Mouse (Mus musculus) hindbrain, embryonic 14.5 days (tissue): ENCODE results near the gene Mindy4. TPM values are rescaled to one million over a fixed set of nuclear protein-coding genes. Genes with fewer than 3 reads are reported as not detected.

Source experiments
- ATAC-seq: fragments of 200-750 bp; cut with Nextera tagmentation; 2 replicates; pipeline ENCODE4 v1.8.0; 2017; ENCODE audit warnings: moderate number of reproducible peaks, mild to moderate bottlenecking, moderate TSS enrichment, moderate library complexity; ENCODE audit not compliant: low FRiP score
- DNase-seq: peaks from one replicate; pipeline ENCODE4 v3.0.0-alpha.2; 2015; ENCODE audit warnings: low spot score
- H3K27ac ChIP-seq: fragments of 300-500 bp; sonication (generic); 2 replicates; pipeline ENCODE4 v1.5.1; 2014; ENCODE audit warnings: mild to moderate bottlenecking, moderate library complexity
- H3K27me3 ChIP-seq: fragments of 300-500 bp; sonication (generic); 2 replicates; pipeline ENCODE4 v1.6.1; 2014; ENCODE audit warnings: mild to moderate bottlenecking, low read length, mixed read lengths; ENCODE audit not compliant: control insufficient read depth, insufficient read depth
- H3K36me3 ChIP-seq: fragments of 300-500 bp; sonication (generic); replicated peaks from 2 replicates; pipeline ENCODE4 v1.6.1; 2014; ENCODE audit not compliant: control insufficient read depth, insufficient read depth
- H3K4me1 ChIP-seq: fragments of 300-500 bp; sonication (generic); replicated peaks from 2 replicates; pipeline ENCODE4 v1.6.1; 2014; ENCODE audit warnings: antibody characterized with exemption, low read length, mixed read lengths; ENCODE audit not compliant: control insufficient read depth, insufficient read depth
- H3K4me2 ChIP-seq: fragments of 300-500 bp; sonication (generic); replicated peaks from 2 replicates; pipeline ENCODE4 v1.6.1; 2014; ENCODE audit warnings: mild to moderate bottlenecking, moderate library complexity
- H3K4me3 ChIP-seq: fragments of 300-500 bp; sonication (generic); replicated peaks from 2 replicates; pipeline ENCODE4 v1.5.1; 2014; ENCODE audit warnings: mild to moderate bottlenecking, low read length
- H3K9ac ChIP-seq: fragments of 300-500 bp; sonication (generic); 2 replicates; pipeline ENCODE4 v1.6.1; 2014
- H3K9me3 ChIP-seq: fragments of 300-500 bp; sonication (generic); 2 replicates; pipeline ENCODE4 v1.6.1; 2016; ENCODE audit warnings: low read length; ENCODE audit not compliant: control insufficient read depth
- WGBS: fragments of 180-500 bp; shearing (Covaris S2); extraction: QIAGEN DNeasy Blood & Tissue Kit; methylation state at CpG from one replicate; pipeline ENCODE4 v1.1.7; 2014; 5-methylcytosine and 5-hydroxymethylcytosine counted together
- polyA plus RNA-seq: library from polyadenylated mRNA; unstranded; fragments of >200 nt; fragmentation: Nextera tagmentation; extraction: Ambion mirVana; gene quantifications from 2 replicates; pipeline ENCODE4 v1.2.1, GENCODE M21; 2014

Mindy4 gene
- polyA plus RNA-seq, 1 experiment from 2014 or later, result 14.2 TPM

DNA sequence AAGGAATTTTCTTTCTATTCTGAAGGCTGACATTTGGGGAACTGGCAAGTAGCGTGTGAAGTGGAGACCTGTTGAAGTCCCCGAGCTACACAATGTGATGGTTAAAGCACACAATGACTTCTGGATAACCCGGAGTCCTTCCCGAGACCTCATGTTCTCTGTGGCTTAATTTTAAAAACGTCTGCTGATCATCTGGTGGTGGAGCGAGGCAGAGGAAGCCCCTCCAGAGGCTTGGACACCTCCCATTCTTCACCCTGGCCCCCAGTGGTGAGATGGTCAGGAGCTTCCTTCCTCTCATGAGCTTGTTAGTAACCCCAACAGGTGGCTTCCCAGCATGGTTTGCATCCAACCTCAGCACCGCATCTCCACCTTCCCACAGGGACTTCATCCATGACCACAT lies 43.3 kb downstream of the Mindy4 start:
- Histone ChIP-seq H3K9me3 (no peaks in the 10 kb centered on the region), H3K4me1 (no peaks in the 10 kb centered on the region), H3K27me3 (no peaks in the 10 kb centered on the region), H3K9ac (no peak overlapping the region), H3K4me2 (no peak overlapping the region), H3K27ac (no peak overlapping the region), H3K36me3 (peaks cover 4% of the 10 kb centered on the region; the same call in 1 of the 2 replicates), H3K4me3 (no peak overlapping the region)
- no peak for ATAC-seq
- no peak for DNase-seq
- WGBS, result 93% methylated on average over 7 of the region's 7 CpGs

DNA sequence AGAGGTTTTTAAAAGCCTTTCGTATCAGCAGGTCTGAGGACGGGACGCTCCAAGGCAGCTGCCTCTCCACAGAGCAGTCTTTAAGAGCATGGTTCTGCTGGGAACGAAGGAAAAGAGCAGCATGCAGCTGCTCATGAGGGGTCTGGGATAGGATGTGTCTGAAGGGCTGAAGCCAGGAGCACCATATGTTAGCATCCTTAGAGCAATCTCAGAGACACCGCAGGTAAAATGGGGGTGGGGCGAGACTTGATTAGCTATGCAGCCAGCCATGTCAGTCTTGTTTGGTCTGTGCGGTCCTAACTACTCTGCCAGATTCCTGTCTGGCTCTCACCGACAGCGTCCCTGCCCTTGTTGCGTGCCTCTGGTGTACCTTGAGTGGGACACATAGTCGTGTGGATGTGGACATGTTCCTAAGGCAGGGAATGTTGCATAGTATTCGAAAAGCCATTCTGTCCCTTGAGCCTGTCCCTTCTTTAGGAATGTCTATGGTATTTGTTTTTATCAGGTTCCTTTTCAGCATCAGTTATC lies 43.8 kb downstream of the Mindy4 start:
- Histone ChIP-seq H3K27me3 (no peaks in the 10 kb centered on the region), H3K4me3 (no peak overlapping the region), H3K36me3 (peaks cover 4% of the 10 kb centered on the region; the same call in 1 of the 2 replicates), H3K27ac (no peak overlapping the region), H3K4me1 (no peaks in the 10 kb centered on the region), H3K4me2 (no peak overlapping the region), H3K9ac (no peak overlapping the region), H3K9me3 (no peaks in the 10 kb centered on the region)
- ATAC-seq (no peak), DNase-seq (no peak)
- 92% methylated on average over 12 of the region's 12 CpGs for WGBS

DNA sequence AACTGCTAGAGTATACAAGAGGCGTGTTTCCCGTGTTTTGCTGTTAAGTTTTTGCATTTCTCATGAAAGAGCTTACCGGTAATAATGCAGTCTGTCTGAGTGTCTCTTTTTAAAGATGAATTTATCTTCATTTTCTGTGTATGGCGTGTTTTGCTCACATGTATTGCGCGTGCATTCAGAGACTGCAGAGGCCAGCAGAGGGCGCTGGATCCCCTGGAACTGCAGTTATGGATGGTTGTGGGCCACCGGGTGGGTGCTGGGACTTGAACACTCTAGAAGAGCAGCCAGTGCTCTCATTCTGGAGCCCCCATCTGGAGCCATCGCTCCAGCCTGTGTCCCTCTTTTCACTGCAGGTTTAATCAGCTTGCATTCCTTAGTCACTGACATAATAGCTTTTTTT lies 46.1 kb downstream of the Mindy4 start:
- Histone ChIP-seq H3K4me2 (no peak overlapping the region), H3K27ac (no peak overlapping the region), H3K27me3 (no peaks in the 10 kb centered on the region), H3K9ac (no peak overlapping the region), H3K9me3 (no peaks in the 10 kb centered on the region), H3K36me3 (peaks cover 4% of the 10 kb centered on the region; the same call in 1 of the 2 replicates), H3K4me3 (no peak overlapping the region), H3K4me1 (no peaks in the 10 kb centered on the region)
- ATAC-seq, result no peak
- WGBS, result 92% methylated on average over 9 of the region's 9 CpGs
- no peak for DNase-seq

DNA sequence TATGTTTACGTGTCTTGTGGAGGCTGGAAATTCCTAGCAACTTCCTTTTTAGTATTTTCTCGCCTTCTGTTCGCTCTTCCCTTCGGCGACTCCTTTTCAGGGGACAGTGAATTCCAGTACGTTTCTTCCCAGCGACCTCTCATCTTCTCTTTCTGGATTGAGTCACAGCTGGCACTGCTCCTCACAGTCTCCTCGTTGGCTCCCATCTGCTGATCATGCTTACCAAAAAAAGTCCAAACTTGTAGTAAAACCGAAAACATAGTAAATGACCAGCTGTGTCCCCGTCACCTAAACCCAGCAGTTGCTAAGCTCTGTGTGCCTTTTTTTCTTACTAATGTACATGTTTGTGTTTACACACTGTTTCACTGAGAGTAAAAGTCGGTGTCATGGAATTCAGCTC lies 47.6 kb downstream of the Mindy4 start:
- no peak for ATAC-seq
- no peak for DNase-seq

GRCm38 (mm10) chr6:55251596-55251995 lies 48.4 kb downstream of the Mindy4 start:
- Histone ChIP-seq H3K36me3 (0 out of 2 replicates have a peak, but pooled peaks cover 3% of the 10 kb centered on the region), H3K9ac (no peak overlapping the region), H3K27ac (no peak overlapping the region), H3K4me2 (no peak overlapping the region), H3K27me3 (no peaks in the 10 kb centered on the region), H3K4me3 (no peak overlapping the region), H3K9me3 (no peaks in the 10 kb centered on the region), H3K4me1 (no peaks in the 10 kb centered on the region)
- DNase-seq (no peak), ATAC-seq (no peak)
- WGBS, result 91% methylated on average over 7 of the region's 7 CpGs

More for the DNA sequence above, 47.6 kb downstream of the Mindy4 start:
- Histone ChIP-seq H3K9me3 (no peaks in the 10 kb centered on the region), H3K4me3 (no peak overlapping the region), H3K4me2 (no peak overlapping the region), H3K27me3 (no peaks in the 10 kb centered on the region), H3K27ac (no peak overlapping the region), H3K36me3 (peaks cover 4% of the 10 kb centered on the region; the same call in 1 of the 2 replicates), H3K4me1 (no peaks in the 10 kb centered on the region), H3K9ac (no peak overlapping the region)
- WGBS, result 87% methylated on average over 11 of the region's 11 CpGs

- H3K4me3 ChIP-seq, result no peak overlapping the region
- no peaks in the 10 kb centered on the region for H3K9me3 ChIP-seq
- H3K9ac ChIP-seq, result no peak overlapping the region
- H3K4me1 ChIP-seq, result no peaks in the 10 kb centered on the region
- H3K27ac ChIP-seq, result no peak overlapping the region
- H3K4me2 ChIP-seq, result no peak overlapping the region
- H3K27me3 ChIP-seq, result no peaks in the 10 kb centered on the region
- ATAC-seq, result no peak
- no peak for DNase-seq
- H3K36me3 ChIP-seq, result no peaks in the 10 kb centered on the region
- WGBS, result 54% methylated on average over 8 of the region's 8 CpGs
Observed at GRCm38 (mm10) chr6:55252731-55253247, 49.6 kb downstream of the Mindy4 start.

DNA sequence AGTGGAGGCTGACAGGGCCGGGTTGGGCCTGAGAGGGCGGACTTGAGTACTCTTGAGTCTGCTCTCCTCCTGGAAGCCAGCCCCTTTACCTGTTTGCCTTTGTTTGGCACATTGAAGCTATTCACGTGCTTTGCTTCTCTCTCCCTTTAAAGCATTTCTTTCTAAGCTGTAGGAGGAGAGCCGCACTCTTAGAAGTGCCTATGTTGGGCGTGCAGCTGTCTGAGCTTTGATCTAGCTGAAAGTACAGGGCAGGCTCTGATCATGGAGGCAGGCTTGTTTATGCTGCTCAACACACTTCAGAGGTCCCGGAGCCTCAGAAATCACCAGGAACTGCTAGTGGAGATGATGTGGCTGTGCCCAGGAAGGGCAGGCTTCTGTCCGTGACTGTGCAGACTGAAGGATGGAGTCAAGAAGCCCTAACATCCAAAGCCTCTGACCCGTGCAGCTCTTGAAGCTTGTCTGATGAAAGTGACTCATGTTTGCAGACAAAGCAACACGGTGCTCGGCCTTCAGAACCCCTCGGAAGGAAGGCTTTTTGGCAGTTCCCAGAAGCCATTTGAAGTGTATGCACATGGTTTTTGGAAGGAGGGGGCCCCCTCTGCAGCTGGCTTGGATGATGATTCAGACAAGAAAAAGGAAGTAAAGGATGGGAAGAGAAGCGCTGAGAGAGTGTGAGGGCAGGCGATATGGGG lies 53.5 kb downstream of the Mindy4 start:
- Histone ChIP-seq H3K27ac (no peak overlapping the region), H3K4me2 (no peak overlapping the region), H3K4me3 (no peak overlapping the region), H3K9ac (no peak overlapping the region), H3K9me3 (no peaks in the 10 kb centered on the region), H3K27me3 (no peaks in the 10 kb centered on the region), H3K4me1 (no peaks in the 10 kb centered on the region), H3K36me3 (no peaks in the 10 kb centered on the region)
- WGBS, result 89% methylated on average over 13 of the region's 13 CpGs
- DNase-seq (no peak), ATAC-seq (no peak)

GRCm38 (mm10) chr6:55257246-55257645 lies 54.1 kb downstream of the Mindy4 start:
- H3K27ac ChIP-seq, result no peak overlapping the region
- no peak for ATAC-seq
- no peak for DNase-seq
- WGBS, result 95% methylated on average over 7 of the region's 7 CpGs
- no peaks in the 10 kb centered on the region for H3K9me3 ChIP-seq
- H3K27me3 ChIP-seq, result no peaks in the 10 kb centered on the region
- H3K4me2 ChIP-seq, result no peak overlapping the region
- no peak overlapping the region for H3K9ac ChIP-seq
- no peaks in the 10 kb centered on the region for H3K4me1 ChIP-seq
- H3K36me3 ChIP-seq, result no peaks in the 10 kb centered on the region
- no peak overlapping the region for H3K4me3 ChIP-seq

GRCm38 (mm10) chr6:55258428-55259325 lies 55.5 kb downstream of the Mindy4 start:
- H3K27ac ChIP-seq, result no peak overlapping the region
- no peaks in the 10 kb centered on the region for H3K36me3 ChIP-seq
- H3K9ac ChIP-seq, result no peak overlapping the region
- WGBS, result 88% methylated on average over 14 of the region's 14 CpGs
- no peaks in the 10 kb centered on the region for H3K27me3 ChIP-seq
- no peak overlapping the region for H3K4me3 ChIP-seq
- H3K9me3 ChIP-seq, result no peaks in the 10 kb centered on the region
- DNase-seq, result no peak
- ATAC-seq, result no peak
- H3K4me2 ChIP-seq, result no peak overlapping the region
- no peaks in the 10 kb centered on the region for H3K4me1 ChIP-seq
